Mouse (Mus musculus): ENCODE measurements around the gene Cd81.

The Cd81 gene

DNA sequence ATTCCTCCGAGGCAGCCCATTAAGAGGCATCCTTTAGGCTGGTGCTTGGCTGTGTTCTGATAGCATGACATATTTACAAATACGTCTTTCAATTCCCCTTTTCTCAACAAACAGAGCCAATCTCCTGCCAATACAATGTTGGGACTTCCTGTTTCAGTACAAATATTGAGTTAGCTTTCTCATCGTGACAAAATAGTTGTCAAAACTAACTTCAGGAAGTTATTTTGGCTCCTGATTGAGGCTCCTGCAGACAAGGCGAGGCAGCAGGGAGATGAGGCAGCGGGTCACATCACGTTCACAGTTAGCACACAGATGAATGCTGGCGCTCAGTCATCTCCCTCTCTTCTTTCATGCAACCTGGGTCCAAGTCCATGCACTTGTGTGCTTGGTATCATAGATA, 6.2 kb upstream of the Cd81 start:
- DNase-seq (ENCODE audit: low read depth in 1 of 2, low spot score in 2 of 2): no peak

DNA sequence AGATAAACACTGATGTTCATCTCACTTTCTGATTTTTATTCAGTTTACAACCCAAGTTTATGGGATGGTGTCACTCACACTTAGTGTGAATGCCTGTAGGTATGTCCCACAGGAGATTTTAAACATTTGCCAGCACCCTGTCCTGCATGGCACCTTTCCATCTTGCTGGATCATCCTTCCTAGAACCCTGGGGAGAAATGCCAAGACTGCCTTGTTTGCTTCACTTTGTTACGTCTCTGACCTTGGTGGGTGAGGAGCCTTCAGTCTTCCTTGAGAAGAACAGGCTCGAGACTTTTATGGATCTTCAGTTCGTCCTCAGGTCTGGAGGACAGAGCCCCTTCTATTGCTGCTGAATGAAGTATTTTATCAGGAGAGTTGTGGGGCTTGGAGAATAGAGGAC, 3.2 kb upstream of the Cd81 start:
- no peak for DNase-seq (ENCODE audit: low read depth in 1 of 2, low spot score in 2 of 2)

DNA sequence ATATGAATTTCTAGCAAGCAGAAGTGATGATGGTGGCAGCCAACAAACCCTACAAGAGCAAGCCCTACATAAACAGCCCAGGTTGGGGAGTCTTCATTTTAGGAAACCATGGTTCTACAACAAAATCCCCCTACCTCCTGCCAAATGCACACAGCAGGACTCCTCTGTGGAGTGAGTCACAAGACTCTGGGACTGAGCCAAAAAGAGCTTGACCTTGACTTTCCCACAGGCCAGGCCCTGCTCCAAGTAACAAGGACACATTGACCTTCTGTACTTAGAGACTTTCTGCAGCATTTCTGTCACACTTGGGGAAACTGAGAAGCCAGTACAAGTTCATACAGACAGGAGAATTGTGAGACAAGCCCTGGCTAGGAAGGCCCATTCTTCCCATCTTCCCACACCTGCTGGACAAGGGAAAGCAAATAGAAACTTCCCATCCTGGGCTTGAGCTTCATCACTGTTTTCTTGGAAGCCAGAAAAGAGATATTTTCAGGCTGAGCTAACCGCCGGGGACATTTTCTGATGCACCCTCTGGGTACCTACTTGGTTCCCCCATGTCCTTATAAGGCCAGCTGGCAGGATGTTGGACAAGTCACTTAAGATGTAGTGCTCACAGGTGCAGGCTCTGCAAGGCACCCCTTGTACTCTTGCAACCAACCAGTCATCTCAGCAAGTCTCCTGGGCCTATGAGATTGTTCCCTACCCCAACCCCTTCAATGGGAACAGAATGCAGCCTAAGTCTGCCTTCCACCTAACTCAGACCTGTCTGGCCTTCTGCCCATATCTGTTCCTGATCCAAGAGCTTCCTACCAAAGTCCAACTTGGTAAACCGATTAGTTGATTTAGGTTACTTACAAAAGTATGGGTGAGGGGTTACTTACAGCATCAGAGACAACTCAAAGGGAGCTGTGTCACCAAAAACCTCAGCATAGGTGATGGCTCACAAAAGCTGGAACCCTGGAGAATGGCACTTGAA, 2.4 kb upstream of the Cd81 start:
- no peak for DNase-seq (ENCODE audit: low read depth in 1 of 2, low spot score in 2 of 2)

DNA sequence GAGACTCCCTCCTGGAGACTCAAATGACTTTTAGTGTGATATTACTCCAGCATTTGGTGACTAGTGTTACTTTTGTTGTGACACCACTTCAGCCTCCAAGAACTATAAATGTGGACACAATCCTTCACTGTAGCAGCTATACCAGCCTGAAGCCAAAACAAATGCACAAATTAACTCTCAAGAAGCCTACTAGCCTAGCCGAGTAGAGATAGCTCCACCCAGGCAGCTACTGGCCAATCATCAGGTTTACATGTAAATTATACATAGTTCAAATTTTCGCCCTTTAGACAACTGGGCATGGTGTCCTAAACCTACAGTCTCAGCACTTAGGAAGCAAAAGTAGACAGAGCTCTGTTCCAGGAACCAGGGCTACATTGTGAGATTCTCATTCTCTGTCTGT, 1.2 kb upstream of the Cd81 start:
- DNase-seq (ENCODE audit: low read depth in 1 of 2, low spot score in 2 of 2): no peak

DNA sequence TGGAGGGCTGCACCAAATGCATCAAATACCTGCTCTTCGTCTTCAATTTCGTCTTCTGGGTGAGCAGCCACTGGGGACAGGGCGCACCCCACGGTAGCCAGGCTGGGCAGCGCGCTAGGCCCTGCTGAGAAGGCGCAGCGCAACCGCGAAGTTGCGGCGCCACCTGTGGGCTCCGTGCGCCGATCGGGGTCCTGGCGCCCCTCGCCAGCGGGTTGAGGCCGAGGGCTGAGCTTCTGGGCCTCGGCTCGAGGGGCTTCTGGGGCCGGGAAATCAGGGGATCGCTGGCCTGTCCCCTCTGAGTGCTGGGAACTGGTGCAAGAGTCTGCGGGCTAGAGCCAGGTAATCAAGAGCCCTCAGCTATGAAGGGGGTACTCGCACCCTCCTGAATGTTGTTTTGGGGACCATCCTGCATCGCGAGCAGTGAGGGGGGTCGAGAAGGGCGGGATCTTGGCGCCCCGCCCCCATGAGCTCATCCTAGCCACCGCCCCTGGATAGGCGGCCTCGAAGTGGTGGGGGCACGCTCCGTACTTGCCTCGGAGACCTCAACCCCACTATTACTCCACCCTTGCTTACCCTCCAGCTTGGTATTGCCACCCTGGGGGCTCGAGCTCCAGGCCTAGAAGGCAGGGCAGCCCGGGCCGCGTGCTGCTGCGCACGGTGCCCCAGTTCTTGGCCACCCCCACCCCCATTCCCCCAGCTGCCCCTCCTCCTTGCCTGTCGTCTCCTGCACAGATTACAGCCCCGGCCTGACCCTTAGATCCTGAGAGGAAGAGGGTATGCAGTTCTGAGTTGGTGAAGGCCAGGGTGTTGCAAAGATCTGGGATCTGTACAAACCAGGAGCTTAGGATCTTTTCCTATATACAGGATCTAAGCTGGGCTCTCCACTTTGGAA, 715 bp downstream of the Cd81 start:
- no peak for DNase-seq (ENCODE audit: low read depth in 1 of 2, low spot score in 2 of 2)

DNA sequence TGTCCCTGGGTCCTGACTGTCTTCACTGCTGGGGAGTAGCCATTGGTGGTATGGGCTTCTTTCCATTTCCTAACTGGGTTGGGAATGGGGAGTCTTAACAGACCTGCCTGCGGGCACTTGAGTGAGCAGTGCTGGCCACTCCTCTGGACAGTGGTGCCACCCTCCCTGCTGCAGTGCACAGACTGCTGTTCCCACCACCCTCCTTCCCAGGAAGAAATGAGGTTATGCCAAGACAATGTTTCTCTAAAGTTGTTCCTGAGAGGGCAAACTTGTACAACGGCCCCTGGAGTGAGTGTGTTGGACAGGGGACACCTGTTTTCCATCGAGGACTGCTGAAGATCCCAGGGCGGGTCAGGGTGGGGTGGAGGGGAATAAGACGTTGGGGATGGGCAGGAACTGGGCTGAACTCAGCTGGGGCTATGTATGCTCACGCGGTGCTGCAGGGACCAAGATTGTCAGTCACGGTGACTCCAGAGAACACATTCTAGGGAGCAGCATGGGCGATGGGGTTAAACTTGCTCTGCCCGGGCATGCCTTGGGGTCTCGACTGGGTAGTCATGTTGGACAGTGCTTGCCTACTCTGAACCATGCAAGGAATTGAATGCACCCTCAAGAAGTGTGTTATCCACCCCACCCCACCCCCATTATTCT, 1.5 kb downstream of the Cd81 start:
- DNase-seq (ENCODE audit: low read depth in 1 of 2, low spot score in 2 of 2): no peak

DNA sequence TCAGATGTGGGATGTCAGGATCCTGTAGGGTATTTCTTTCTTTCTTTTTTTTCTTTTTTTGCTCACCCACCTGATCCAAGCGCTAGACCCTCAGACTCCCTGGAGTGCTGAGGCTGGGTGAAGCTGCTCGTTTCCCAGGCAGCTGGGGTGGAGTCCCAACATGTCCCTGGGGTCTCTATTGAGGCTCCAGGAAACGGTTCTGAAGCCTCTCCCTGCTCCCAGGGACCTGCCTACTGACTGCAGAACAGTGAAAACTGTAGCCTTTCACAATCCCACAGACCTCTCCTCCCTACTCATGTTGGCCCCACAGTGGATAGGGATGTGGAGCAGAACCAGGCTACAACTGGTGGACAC, 2.0 kb downstream of the Cd81 start:
- DNase-seq (ENCODE audit: low read depth in 1 of 2, low spot score in 2 of 2): no peak

DNA sequence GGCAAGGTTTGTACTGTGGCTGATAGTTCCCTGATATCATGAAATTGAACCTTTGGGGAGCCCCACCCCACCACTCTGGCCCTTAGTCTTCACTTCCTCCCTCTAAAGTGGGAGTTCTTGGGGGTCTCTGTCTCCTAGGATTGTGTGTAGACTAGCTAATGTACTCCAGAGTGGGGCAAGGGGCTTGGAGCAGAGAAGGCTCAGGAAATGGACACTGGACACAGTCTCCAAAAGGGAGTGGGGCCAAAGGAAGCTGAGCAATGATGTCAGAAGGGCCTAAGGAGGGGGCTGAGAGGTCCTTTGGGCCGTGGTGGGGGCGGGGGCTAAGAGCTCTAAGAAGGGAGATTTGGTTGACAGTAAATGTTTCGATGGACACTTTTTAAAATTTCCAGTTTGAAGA, 2.5 kb downstream of the Cd81 start:
- no peak for DNase-seq (ENCODE audit: low read depth in 1 of 2, low spot score in 2 of 2)

DNA sequence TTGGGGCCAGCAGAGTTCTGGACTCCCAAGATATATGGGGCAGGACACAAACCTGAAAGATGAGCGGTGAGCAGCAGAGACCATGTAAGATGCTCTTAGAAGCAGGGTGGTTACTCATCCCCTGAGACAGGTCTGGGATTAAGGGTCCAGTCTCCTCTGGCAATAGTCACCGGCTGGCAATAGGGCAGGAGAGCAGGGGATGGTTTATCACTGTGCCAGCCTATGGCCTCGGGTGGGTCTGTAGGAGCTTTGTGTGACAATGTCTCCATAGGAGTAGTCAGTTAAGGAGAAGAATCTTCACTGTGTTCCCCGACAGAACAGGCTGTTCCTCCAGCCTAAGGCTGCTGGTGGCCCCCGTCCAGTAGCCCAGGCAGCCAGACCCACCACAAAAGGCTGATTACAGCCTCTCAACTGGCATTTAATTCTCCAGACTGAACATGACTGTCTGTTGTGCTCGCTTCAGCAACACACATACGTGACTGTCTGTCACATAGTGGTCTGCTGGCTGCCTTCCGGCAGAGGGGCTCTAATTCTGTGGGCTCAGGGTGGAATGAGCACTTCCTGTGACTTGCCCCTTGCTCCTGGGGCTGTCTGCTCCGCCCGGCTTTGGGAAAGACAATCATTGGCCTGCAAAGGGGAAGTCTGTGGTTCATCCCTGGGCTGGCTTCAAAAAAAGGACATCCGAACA, 3.1 kb downstream of the Cd81 start:
- no peak for DNase-seq (ENCODE audit: low read depth in 1 of 2, low spot score in 2 of 2)

DNA sequence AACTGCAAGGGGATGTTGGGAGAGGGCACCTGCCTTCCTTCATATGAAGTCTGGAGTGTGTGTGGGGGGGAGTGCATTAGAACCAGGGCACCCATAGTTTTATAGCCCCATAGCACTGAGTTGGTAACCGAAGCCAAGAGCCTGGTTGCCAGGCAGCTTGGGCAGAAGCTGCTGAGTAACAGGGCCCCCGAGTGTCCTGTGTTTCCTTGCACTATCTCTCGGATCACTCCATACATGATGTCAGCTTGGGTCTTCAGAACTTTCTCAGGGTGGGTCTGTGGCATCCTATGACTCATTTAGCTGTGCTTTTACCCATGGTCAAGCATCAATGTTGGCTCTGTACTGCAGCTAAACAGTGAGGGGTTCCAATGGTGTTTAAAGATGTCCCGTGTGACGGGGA, 4.5 kb downstream of the Cd81 start:
- DNase-seq (ENCODE audit: low read depth in 1 of 2, low spot score in 2 of 2): no peak

DNA sequence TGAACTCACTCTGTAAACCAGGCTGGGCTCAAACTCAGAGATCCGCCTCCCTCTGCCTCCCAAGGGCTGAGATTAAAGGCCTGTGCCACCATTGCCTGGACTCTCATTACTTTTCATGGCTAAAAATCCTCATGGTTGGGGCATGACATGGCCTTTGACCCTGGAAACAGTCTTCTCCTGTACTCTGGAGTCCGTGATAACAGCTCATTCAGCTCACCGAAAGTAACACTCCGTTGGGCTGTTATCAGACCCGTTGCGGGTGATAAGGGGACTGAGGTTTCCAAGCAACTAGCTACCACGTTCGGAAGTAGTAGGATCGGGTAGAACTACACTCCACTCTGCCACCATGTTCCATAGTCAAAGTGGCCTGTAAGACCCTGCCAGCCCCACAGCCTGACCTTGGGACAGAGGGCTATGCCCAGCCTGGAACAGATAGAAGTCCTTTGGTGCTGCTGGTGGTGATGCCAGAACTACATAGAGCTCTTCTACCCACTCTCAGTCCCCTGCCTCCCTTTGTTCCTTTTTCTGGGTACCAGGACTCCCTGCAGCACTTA, 5.2 kb downstream of the Cd81 start:
- DNase-seq (ENCODE audit: low read depth in 1 of 2, low spot score in 2 of 2): no peak

DNA sequence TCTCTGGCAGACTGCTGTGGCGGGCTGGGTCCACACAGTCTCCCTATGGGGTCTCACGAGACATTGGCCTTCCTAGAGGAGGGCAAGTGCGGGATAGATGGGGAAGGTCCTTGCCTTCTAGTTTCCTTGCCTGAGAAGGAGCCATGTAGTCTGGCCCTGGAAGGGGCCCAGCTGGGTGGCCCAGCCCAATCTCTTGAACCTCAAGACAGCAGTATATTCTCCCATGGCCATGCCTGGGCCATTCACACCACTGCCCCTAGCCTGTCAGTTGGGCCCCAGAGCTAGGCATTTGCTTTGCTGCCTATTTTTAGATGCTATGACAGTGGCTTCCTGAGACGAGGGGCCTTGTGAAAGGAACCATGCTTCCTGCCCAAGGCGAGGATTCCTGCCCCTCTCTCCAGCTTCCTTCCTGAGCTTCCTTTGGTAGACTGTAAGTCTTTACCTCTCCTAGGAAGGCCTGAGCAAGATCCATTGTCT, 5.7 kb downstream of the Cd81 start:
- no peak for DNase-seq (ENCODE audit: low read depth in 1 of 2, low spot score in 2 of 2)

DNA sequence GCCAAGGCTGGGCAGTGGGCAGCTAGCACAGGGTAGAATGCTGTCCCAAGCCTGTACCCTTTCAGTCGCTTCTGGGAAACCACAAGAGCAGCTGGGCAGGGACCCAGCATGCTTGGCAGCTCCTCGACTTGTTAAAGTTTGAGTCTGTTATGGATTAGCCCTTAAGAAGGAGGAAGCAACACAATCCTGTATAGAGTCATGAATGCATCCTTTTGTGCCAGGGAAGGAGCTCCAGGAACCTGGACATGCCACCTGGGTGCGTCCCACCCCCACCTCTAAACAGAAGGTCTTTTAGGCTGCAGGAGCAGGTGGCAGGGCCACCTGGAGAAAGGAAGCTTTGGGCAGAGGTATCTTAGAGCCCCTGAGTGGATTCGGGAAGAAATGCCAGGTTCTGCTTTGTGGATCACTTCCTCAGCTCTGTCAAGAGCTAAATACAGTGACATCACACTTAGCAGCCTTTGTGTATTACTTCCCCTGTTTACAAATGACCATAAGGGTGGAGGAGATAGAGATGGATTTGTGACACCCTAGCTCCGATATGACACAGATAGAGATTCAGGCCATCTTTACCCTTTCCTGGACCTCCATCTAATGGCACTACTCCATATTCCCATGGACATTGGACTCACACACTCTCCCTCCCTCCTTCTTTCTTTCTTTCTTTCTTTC, 6.8 kb downstream of the Cd81 start:
- peak in 1 of 2 experiments; percentile 31 for DNase-seq (ENCODE audit: low read depth in 1 of 2, low spot score in 2 of 2)

DNA sequence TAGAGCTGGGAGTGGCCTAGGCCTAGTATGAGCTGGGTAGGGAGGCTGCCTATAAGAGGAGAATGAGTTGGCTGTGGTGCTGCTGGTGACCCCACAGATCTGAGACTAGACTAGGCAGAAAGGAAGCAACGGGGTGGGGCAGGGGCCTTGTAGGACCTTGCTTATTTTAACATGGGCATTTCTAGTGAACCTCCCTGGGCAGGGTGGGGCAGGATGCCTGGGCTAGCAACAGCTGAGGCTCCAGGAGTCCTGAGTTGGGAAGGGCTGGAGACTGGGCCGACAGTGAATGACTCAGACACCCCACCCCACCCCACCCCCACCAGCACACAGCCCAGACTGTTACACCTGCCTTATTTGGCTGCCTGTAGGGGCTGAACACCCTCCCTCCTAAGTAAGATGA, 10.2 kb downstream of the Cd81 start:
- no peak for DNase-seq (ENCODE audit: low read depth in 1 of 2, low spot score in 2 of 2)

DNA sequence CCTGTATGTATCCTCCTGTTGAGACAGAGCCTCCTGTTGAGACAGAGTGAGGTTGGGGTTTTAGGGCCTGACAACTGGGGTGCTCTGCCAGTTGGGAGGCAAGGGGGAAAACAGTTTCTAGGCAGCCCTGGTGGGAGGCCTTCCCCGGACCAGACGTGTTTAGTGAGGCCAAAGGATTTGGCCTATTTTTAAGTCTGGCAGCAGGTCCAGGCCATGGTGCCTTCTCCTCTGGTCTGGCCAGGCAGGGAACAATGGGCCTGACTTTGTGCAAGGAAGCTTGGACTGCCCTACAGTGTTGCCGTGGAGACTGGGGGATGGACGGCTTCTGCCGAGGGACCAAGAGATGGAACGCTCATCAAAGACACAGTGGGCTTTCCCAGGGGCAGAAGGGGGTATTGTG, 11.7 kb downstream of the Cd81 start:
- DNase-seq (ENCODE audit: low read depth in 1 of 2, low spot score in 2 of 2): no peak

DNA sequence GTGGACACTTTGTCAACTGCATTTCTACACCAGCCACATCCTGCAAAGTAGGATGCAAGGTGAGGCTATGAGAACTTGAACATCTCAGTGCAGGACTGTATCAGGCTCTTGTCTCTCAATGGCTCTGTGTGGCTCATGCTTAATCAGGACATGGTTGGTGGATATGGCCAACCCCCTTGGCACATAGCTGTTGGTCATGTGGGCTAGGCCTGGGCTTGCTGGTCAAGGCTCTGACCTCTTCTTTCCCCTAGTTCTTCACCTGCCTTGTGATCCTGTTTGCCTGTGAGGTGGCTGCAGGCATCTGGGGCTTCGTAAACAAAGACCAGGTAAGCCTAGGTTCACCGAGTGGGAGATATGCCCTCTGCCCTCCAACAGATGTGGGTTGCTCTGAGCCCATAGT, 13.2 kb downstream of the Cd81 start:
- no peak for DNase-seq (ENCODE audit: low read depth in 1 of 2, low spot score in 2 of 2)

DNA sequence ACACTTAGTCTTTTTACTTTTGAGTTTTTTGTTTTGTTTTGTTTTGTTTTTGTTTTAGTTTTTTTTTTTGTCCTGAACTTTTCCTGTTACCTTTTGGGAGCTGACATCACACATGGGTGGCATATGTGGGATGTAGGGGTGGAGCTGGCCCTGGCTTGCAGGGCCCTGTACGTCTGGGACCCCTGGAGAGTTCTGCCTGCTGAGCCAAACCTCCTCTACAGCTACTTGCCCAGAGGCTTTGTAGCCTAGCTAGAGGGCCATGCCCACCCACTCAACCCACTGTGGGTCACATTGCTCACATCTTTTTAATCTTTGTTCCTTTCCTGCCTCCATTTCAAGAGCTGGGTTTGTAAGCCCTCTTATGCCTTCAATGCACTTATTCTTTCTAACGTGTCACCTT, 14.9 kb downstream of the Cd81 start:
- no peak for DNase-seq (ENCODE audit: low read depth in 1 of 2, low spot score in 2 of 2)

DNA sequence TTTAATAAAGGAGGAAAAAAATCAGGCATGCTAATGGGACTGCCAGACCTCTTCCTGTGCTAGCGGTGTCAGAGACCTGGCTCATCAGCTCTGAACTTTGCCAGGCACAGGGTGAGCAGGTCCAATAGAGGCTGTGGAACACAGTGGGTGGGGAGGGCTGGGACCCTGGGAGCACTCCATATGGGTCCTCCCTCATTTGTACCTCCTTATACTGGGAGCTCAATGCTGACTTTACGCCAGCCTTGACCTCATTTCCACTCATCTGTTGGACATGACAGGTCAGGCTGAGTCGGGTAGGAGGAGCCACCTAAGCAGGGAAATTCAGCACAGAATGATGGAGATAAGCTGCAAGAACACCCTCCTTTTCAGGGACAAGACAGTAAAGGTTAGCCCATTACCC, 15.4 kb downstream of the Cd81 start:
- DNase-seq (ENCODE audit: low read depth in 1 of 2, low spot score in 2 of 2): no peak

DNA sequence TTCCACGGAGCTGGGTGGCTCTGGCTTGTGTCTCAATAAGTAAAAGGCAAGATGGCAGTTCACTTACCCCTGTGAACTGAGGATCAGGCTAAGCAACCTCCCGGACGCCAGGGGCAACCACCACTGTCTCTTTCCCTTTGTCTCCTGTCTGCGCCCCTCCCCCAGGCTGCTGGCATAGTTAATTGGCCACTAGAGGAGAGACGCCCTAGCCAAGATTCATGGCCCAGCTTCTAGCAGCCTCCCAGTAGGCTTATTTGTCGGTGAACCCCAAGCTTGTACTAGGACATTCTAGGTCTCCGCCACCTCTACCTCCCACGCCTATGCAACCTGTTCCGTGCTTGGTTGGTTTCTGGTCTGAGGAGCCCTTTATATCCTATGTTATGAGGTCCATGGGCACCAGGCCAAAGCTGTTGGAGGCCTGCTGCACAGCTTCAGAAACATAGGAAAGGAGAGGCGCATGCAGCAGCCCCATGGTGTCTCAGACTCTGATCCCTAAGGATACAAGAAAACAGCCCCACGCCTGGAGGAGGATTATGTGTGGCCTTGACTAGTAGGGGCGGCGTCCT, 15.9 kb downstream of the Cd81 start:
- DNase-seq (ENCODE audit: low read depth in 1 of 2, low spot score in 2 of 2): no peak
